Mouse (Mus musculus) R1 (cell line): ENCODE measurements around the gene Crlf2.
A peak's percentile ranks its signal among the peaks of the same experiment; 100 is the strongest.

ENCODE experiments used
- DNase-seq: peaks from one replicate; pipeline ENCODE4 v3.0.0-alpha.2; 2018; ENCODE audit warnings: low read depth, low spot score

Gene Crlf2

GRCm38 (mm10) chr5:109548712-109549111, 10.1 kb downstream of the Crlf2 start:
- peak; percentile 75 for DNase-seq

- no peak for DNase-seq
These were observed 11.7 kb downstream of the Crlf2 start for GRCm38 (mm10) chr5:109547112-109547511.

GRCm38 (mm10) chr5:109509679-109510078, 49.1 kb downstream of the Crlf2 start:
- DNase-seq, result no peak

- peak; percentile 62 for DNase-seq
These were observed 52.1 kb downstream of the Crlf2 start for GRCm38 (mm10) chr5:109506729-109507128.
